Mouse (Mus musculus) C2C12 (cell line): ENCODE measurements around the gene Parl.

Experiments used
- CEBPB ChIP-seq: IDR thresholded peaks from one replicate; pipeline ENCODE4 v1.6.1; 2011; ENCODE audit warnings: low read depth, mild to moderate bottlenecking, control low read depth, moderate library complexity
- CTCF ChIP-seq: IDR thresholded peaks from one replicate; pipeline ENCODE4 v1.5.1; 2011; ENCODE audit not compliant: control insufficient read depth, insufficient read depth, insufficient read length
- MAX ChIP-seq: IDR thresholded peaks from one replicate; pipeline ENCODE4 v1.6.1; 2011; ENCODE audit warnings: mild to moderate bottlenecking, control low read depth

DNA sequence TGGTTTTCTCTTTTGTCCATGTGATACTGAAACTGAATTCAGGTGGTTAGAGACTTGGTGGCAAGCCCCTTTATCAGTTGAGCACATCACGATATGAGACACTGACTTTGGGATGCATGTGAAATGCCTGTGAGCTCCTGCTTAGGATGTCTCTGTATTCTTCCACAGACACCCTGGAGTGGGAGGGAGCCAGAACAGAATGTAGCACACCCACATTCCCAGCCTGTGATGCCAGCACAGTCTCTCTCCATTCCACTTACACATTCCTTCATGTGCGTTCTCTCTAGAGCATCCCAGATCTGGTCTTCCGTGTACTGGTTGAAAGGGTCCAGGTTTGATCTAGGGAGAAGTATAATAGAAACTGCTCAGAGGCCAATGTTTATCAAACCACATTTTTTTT is 36.4 kb upstream of the Parl start:
- no peak for TF ChIP-seq CTCF
- TF ChIP-seq MAX, result no peak
- TF ChIP-seq CEBPB, result no peak
